Mouse (Mus musculus): ENCODE measurements around the gene Plppr2. TPM values are rescaled to one million over a fixed set of nuclear protein-coding genes. Genes with fewer than 3 reads are reported as not detected.

Gene Plppr2
- polyA plus RNA-seq, 1 experiment from 2014 or later: 5.2 TPM

DNA sequence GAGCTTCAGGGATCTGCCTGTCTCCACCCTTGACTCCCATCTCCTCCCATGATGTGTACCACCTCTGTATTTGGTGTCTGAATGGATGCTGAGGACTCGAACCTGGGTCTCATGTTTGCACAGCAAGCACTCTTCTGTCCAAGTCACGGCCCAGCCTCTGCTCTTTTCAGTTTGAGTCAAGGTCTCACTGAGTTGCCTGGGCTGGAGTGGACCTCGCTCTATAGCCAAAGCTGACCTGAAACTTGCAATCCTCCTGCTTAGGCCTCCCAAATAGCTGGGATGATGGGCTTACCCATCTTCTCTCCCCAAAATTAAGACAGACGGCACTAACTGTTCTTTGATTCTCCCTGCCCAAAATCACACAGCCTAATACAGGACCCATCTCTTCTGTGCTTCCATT is 13.8 kb upstream of the Plppr2 start:
- Histone ChIP-seq H3K9me3 (no peaks in the 10 kb centered on the region), H3K27ac (replicated peaks) (peak overlapping the region; percentile 92), H3K4me1 (peaks cover 46% of the 10 kb centered on the region), H3K27me3 (replicated peaks) (no peaks in the 10 kb centered on the region), H3K36me3 (peaks cover 9% of the 10 kb centered on the region), H3K4me3 (no peak overlapping the region), H3K4me2 (no peak overlapping the region), H3K9ac (no peak overlapping the region)
- ATAC-seq (ENCODE audit: extremely low read depth, insufficient number of reproducible peaks, low FRiP score, low TSS enrichment): no peak
- WGBS: 90% methylated on average over 4 of the region's 4 CpGs

DNA sequence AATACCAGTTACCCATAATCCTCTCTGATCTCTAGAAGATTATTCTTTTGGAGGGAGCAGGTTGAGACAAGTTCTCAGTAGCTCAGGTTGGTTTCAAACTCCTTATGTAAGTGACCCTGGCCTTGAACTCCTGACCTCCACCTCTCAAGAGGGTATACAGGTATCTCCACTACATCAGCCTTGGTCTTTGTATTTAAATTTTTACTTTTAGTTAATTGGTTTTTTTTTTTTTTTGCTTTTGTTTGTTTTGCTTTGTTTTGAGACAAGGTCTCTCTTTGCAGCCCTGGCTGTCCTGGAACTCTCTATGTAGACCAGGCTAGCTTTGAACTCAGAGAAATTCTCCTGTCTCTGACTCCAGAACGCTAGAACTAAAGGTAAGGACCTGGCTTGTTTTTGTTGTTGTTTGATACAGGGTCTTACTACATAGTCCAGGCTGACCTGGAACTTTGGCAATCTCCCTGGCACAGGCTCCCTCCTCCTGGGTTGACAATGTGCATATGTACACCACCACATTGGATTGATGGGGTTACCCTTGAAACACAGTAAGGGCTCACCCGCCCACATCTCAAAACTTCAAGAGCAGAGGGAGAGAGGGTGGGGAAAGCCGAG is 13.2 kb upstream of the Plppr2 start:
- Histone ChIP-seq H3K27ac (replicated peaks) (peak overlapping the region; percentile 92), H3K4me1 (peaks cover 42% of the 10 kb centered on the region), H3K4me3 (no peak overlapping the region), H3K4me2 (no peak overlapping the region), H3K9ac (no peak overlapping the region), H3K27me3 (replicated peaks) (no peaks in the 10 kb centered on the region), H3K9me3 (no peaks in the 10 kb centered on the region), H3K36me3 (peaks cover 9% of the 10 kb centered on the region)
- ATAC-seq (ENCODE audit: extremely low read depth, insufficient number of reproducible peaks, low FRiP score, low TSS enrichment): no peak
- 26% methylated on average over 3 of the region's 3 CpGs for WGBS

- WGBS: 21% methylated on average over 6 of the region's 6 CpGs
- Histone ChIP-seq H3K4me3 (no peak overlapping the region), H3K27ac (replicated peaks) (peak overlapping the region; percentile 92), H3K27me3 (replicated peaks) (no peaks in the 10 kb centered on the region), H3K36me3 (peaks cover 9% of the 10 kb centered on the region), H3K4me2 (peak overlapping the region; percentile 16; the same call in 1 of the 2 replicates), H3K9me3 (no peaks in the 10 kb centered on the region), H3K4me1 (peaks cover 37% of the 10 kb centered on the region), H3K9ac (no peak overlapping the region)
- ATAC-seq (ENCODE audit: extremely low read depth, insufficient number of reproducible peaks, low FRiP score, low TSS enrichment): peak; percentile 71; the same call in 1 of the 2 replicates
Measured at GRCm38 (mm10) chr9:21924099-21924493, 12.7 kb upstream of the Plppr2 start.

GRCm38 (mm10) chr9:21925034-21925433 is 11.8 kb upstream of the Plppr2 start:
- Histone ChIP-seq H3K36me3 (peaks cover 9% of the 10 kb centered on the region), H3K4me2 (no peak overlapping the region), H3K9me3 (no peaks in the 10 kb centered on the region), H3K4me1 (peaks cover 37% of the 10 kb centered on the region), H3K27me3 (replicated peaks) (no peaks in the 10 kb centered on the region), H3K4me3 (no peak overlapping the region), H3K9ac (no peak overlapping the region), H3K27ac (replicated peaks) (no peak overlapping the region)
- 87% methylated on average over 3 of the region's 3 CpGs for WGBS
- ATAC-seq (ENCODE audit: extremely low read depth, insufficient number of reproducible peaks, low FRiP score, low TSS enrichment): no peak

DNA sequence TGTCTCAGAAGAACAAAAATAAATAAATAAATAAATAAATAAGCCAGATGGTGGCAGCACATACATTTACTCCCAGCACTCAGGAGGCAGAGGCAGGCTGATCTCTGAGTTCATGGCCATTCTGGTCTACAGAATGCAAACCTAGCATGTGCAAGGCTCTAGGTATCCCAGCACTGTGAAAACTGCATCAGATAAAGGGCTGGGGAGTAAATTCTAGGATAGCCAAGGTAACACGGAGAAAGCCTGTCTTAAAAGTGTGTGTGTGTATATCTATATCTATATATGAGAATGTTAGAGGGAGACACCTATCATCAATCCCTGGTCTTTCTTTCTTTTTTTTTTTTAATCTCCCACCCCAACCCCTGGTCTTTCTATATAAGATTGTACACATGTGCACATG is 11.3 kb upstream of the Plppr2 start:
- ATAC-seq (ENCODE audit: extremely low read depth, insufficient number of reproducible peaks, low FRiP score, low TSS enrichment): no peak
- Histone ChIP-seq H3K36me3 (peaks cover 9% of the 10 kb centered on the region), H3K9me3 (no peaks in the 10 kb centered on the region), H3K27ac (replicated peaks) (no peak overlapping the region), H3K4me3 (no peak overlapping the region), H3K9ac (no peak overlapping the region), H3K4me1 (peaks cover 37% of the 10 kb centered on the region), H3K4me2 (no peak overlapping the region), H3K27me3 (replicated peaks) (no peaks in the 10 kb centered on the region)
- WGBS: 94% methylated on average over 1 of the region's 1 CpGs

DNA sequence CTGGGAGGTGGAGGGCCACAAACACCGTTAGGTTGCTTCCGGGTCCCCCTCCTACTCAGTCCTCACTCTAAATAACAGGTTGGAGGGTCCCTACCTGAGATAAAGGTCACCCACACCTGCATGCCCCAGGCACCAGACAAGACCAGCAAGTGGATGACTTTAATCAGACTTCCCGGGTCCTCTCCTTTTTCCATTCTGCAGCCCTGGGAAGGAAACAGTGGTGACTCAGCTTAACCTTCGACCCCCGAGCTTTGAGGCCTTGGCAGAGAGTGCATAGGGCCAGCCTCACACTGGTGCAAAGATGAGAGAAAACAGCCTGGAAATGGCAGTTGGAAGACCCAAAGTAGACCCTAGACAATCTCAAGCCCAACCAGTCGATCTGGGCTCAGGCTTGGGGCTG is 10.7 kb upstream of the Plppr2 start:
- Histone ChIP-seq H3K9ac (peak overlapping the region; percentile 87), H3K4me1 (peaks cover 37% of the 10 kb centered on the region), H3K4me2 (peak overlapping the region; percentile 71), H3K27ac (replicated peaks) (peak overlapping the region; percentile 74), H3K9me3 (no peaks in the 10 kb centered on the region), H3K4me3 (peak overlapping the region; percentile 60), H3K36me3 (peaks cover 9% of the 10 kb centered on the region), H3K27me3 (replicated peaks) (no peaks in the 10 kb centered on the region)
- WGBS: 67% methylated on average over 6 of the region's 6 CpGs
- no peak for ATAC-seq (ENCODE audit: extremely low read depth, insufficient number of reproducible peaks, low FRiP score, low TSS enrichment)

GRCm38 (mm10) chr9:21926784-21927183 is 10.0 kb upstream of the Plppr2 start:
- H3K4me2 ChIP-seq: peak overlapping the region; percentile 71
- H3K36me3 ChIP-seq: peaks cover 7% of the 10 kb centered on the region
- H3K4me1 ChIP-seq: peaks cover 37% of the 10 kb centered on the region
- WGBS: 1% methylated on average over 6 of the region's 6 CpGs
- peak overlapping the region; percentile 60 for H3K4me3 ChIP-seq
- no peaks in the 10 kb centered on the region for H3K9me3 ChIP-seq
- H3K27ac ChIP-seq (replicated peaks): peak overlapping the region; percentile 74
- ATAC-seq (ENCODE audit: extremely low read depth, insufficient number of reproducible peaks, low FRiP score, low TSS enrichment): no peak
- peak overlapping the region; percentile 87 for H3K9ac ChIP-seq
- H3K27me3 ChIP-seq (replicated peaks): no peaks in the 10 kb centered on the region

GRCm38 (mm10) chr9:21927208-21927753 is 9.6 kb upstream of the Plppr2 start, which contains the start of the genes Ccdc159 and Tmem205:
Gene Ccdc159 (plus strand): TSS chr9:21927471.
Gene Tmem205 (minus strand): TSS chr9:21927556.
- H3K9me3 ChIP-seq: no peaks in the 10 kb centered on the region
- H3K4me3 ChIP-seq: peak within 1 kb of the TSS; percentile 60
- H3K27me3 ChIP-seq (replicated peaks): no peaks in the 10 kb centered on the region
- H3K4me1 ChIP-seq: peaks cover 37% of the 10 kb centered on the region
- WGBS: under 1% methylated on average over 28 of the region's 28 CpGs
- H3K4me2 ChIP-seq: peak within 1 kb of the TSS; percentile 71
- H3K36me3 ChIP-seq: peaks cover 7% of the 10 kb centered on the region
- H3K9ac ChIP-seq: peak within 1 kb of the TSS; percentile 87
- peak within 1 kb of the TSS; percentile 74 for H3K27ac ChIP-seq (replicated peaks)
- peak; percentile 82 for ATAC-seq (ENCODE audit: extremely low read depth, insufficient number of reproducible peaks, low FRiP score, low TSS enrichment)

GRCm38 (mm10) chr9:21929208-21929607 is 7.6 kb upstream of the Plppr2 start:
- no peak for ATAC-seq (ENCODE audit: extremely low read depth, insufficient number of reproducible peaks, low FRiP score, low TSS enrichment)
- Histone ChIP-seq H3K4me1 (peaks cover 25% of the 10 kb centered on the region), H3K36me3 (peaks cover 7% of the 10 kb centered on the region), H3K27ac (replicated peaks) (no peak overlapping the region), H3K4me3 (no peak overlapping the region), H3K9ac (no peak overlapping the region), H3K4me2 (no peak overlapping the region), H3K27me3 (replicated peaks) (0 out of 2 replicates have a peak, but pooled peaks cover 1% of the 10 kb centered on the region), H3K9me3 (no peaks in the 10 kb centered on the region)
- 72% methylated on average over 3 of the region's 3 CpGs for WGBS

- peaks cover 11% of the 10 kb centered on the region for H3K4me1 ChIP-seq
- no peaks in the 10 kb centered on the region for H3K9me3 ChIP-seq
- H3K27ac ChIP-seq (replicated peaks): no peak overlapping the region
- WGBS: 63% methylated on average over 2 of the region's 2 CpGs
- no peaks in the 10 kb centered on the region for H3K36me3 ChIP-seq
- H3K27me3 ChIP-seq (replicated peaks): peaks cover 4% of the 10 kb centered on the region; the same call in 1 of the 2 replicates
- no peak for ATAC-seq (ENCODE audit: extremely low read depth, insufficient number of reproducible peaks, low FRiP score, low TSS enrichment)
- no peak overlapping the region for H3K9ac ChIP-seq
- no peak overlapping the region for H3K4me2 ChIP-seq
- H3K4me3 ChIP-seq: no peak overlapping the region
Measured at GRCm38 (mm10) chr9:21932006-21932405, 4.8 kb upstream of the Plppr2 start.

DNA sequence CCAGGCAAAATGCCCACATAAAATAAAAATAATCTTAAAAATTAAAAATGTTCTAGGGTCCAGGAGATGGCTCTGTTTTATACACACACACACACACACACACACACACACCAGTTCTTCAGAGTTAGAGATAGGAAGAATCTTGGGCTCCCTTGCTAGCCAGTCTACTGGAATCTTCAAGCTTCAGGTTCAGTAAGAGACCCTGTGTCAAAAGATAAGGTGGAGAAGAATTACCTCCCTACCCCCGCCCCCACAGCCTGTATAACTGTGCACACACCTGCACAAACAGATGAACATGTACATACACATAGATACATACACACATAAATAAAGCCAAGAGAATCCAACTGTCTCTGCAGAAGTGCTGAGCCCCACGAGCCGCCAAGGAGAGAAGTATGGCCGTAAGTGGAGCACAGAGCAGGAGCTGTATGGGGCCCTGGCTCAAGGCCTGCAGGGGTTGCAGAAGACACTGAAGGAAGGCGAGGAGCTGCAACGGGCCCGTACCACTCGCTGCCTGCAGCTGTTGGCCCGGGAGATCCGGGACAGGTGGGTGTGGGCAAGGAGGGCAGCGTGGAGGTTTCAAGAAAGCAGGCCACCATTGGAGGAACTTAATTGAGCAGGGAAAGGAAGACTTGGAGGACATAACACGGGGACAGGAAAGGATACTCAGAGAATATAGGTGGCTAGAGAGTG is 4.2 kb upstream of the Plppr2 start:
- H3K4me1 ChIP-seq: peaks cover 13% of the 10 kb centered on the region
- no peak overlapping the region for H3K27ac ChIP-seq (replicated peaks)
- 65% methylated on average over 12 of the region's 12 CpGs for WGBS
- H3K27me3 ChIP-seq (replicated peaks): peaks cover 4% of the 10 kb centered on the region; the same call in 1 of the 2 replicates
- no peak overlapping the region for H3K4me3 ChIP-seq
- no peaks in the 10 kb centered on the region for H3K9me3 ChIP-seq
- no peak for ATAC-seq (ENCODE audit: extremely low read depth, insufficient number of reproducible peaks, low FRiP score, low TSS enrichment)
- H3K36me3 ChIP-seq: no peaks in the 10 kb centered on the region
- no peak overlapping the region for H3K9ac ChIP-seq
- no peak overlapping the region for H3K4me2 ChIP-seq

Data from heart, embryonic 13.5 days (tissue).